Mouse (Mus musculus): ENCODE measurements around the gene Adat3. TPM values are rescaled to one million over a fixed set of nuclear protein-coding genes. Genes with fewer than 3 reads are reported as not detected.

The Adat3 gene
- polyA plus RNA-seq, 1 experiment from 2014 or later: 6.4 TPM

DNA sequence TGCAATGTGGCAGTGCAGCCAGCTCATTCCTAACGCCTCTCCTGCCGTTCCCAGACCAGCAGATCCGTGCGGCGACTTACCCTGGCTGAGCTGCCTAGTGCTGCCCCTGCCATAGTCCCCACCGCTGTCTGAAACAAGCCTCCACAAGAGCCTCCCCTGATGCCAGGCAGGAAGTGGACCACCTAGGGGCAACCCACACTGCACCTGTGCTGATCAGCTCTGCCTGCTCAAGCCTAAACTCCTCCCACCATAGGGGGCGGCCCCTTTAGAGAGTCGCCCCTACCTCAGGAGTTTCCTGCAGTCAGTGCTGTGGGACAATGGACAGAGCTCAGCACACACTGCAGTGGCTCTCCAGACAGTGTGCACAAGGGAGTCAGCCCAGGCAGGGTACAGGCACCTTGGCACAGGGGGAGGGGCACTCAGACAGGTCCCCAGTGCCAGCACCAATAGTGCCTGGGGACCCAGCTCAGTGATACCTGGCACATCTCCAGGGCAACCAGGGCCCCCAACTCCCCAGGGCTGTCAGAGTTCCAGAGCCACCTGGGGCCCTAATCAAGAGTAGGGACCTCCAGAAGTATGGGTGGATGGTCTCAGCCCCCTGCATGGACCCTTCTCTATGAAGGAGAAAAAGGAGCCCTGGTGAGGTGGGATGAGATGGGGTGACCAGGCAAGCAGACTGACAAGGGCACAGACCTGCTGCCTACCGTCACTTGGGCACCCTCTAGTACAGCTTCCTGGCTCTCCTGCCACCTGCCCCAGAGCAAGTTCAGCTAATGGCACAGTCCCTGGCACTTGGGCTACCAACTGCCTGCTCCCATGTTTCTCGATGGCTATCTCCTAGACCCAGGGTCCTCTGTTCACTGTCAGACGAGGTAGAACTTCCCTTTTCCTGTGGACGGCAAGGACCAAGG is 17.8 kb upstream of the Adat3 start:
- Histone ChIP-seq H3K4me2 (no peak overlapping the region; the same call in 1 of the 2 replicates), H3K4me1 (replicated peaks) (peaks cover 33% of the 10 kb centered on the region), H3K4me3 (no peak overlapping the region), H3K9me3 (no peaks in the 10 kb centered on the region), H3K27me3 (no peaks in the 10 kb centered on the region), H3K9ac (peak overlapping the region; percentile 46; the same call in 1 of the 2 replicates), H3K36me3 (peaks cover 44% of the 10 kb centered on the region), H3K27ac (no peak overlapping the region)
- WGBS: 71% methylated on average over 12 of the region's 12 CpGs
- no peak for ATAC-seq (ENCODE audit: low FRiP score)

DNA sequence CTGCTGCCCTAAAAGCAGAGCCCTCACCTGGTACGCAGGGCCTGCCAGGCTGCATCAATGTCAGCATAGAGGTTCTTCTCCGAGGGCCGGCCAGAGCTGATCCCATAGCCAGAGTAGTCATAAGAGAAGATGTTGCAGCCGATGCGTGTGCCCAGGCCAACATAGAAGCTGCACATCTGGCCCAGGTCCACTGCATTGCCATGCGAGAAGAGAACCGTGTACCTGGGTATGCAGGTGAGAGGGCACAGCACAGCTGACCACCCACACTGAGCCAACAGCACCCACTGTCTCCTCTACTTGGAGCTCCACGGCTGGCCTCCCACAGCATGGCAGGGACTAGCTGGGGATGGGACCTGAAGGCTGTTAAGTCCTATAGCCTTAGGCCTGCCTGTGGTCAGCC is 17.1 kb upstream of the Adat3 start:
- no peak for ATAC-seq (ENCODE audit: low FRiP score)
- Histone ChIP-seq H3K9ac (peak overlapping the region; percentile 46; the same call in 1 of the 2 replicates), H3K27me3 (no peaks in the 10 kb centered on the region), H3K4me3 (no peak overlapping the region), H3K4me2 (peak overlapping the region; percentile 10; the same call in 1 of the 2 replicates), H3K4me1 (replicated peaks) (peaks cover 33% of the 10 kb centered on the region), H3K27ac (no peak overlapping the region), H3K9me3 (no peaks in the 10 kb centered on the region), H3K36me3 (peaks cover 44% of the 10 kb centered on the region)
- 95% methylated on average over 8 of the region's 8 CpGs for WGBS

DNA sequence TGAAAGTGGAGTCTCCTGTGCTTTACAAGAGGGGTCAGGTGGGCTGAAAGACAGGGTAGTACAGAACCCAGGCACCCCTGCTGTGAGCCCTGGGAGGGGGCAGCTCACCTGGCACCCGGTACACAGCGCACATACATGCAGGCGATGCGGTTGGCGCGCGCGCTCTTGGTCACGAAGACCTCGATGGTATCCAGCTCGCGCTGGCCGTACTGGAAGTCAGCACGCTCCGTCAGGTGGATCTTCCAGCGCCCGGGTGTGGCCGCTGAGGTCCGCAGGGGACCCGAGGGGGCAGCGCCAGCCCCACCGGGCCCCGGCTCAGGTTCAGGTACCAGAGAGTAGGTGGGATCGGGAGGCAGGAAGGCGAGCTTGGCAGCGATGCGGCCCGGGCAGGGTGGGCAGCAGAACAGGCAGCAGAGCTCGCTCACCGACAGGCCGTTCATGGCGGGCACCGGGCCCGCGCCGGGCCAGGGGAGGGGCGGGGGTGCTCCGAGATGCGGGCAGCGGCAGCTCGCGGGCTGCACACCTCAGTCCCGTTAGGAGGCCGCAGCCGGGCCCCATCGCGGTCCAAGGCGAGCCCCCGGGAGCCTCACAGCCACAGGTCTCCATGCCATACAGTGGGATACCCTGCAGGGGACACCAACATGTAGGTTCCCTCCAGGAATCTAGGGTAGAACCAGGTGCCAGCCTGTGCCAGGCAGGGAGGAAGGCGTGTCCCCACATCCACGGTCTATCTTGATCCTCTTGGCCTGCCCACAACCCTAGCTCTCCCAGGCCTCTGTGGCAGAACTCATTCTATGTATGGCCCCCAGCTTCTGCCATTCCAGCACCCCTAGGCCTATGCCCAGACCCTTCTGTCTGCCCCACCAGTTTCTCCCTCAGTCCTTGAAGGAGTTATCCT is 16.0 kb upstream of the Adat3 start:
- peak overlapping the region; percentile 62 for H3K27ac ChIP-seq
- 0 out of 2 replicates have a peak overlapping the region, but pooled peaks have one; percentile 19 for H3K9ac ChIP-seq
- 94% methylated on average over 47 of the region's 51 CpGs for WGBS

DNA sequence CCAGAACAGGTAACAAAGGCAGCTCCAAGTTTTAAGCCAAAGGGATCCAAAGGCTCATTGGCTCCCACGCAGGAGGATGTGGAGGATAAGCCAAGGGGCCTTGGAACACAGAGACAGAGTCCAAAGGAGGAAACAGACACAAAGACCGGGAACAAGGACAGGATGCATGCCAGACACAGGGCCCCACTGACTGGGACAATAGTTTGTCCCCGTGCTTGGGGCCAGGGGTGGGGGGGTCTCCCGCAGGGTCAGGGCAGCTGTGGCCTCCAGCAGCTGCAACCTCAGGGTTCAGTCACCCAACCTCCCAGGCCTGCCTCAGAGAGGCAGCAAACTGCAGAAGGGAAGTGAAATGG is 15.4 kb upstream of the Adat3 start:
- Histone ChIP-seq H3K4me2 (no peak overlapping the region), H3K36me3 (peaks cover 40% of the 10 kb centered on the region), H3K27me3 (no peaks in the 10 kb centered on the region), H3K27ac (peak overlapping the region; percentile 62), H3K4me3 (no peak overlapping the region), H3K4me1 (replicated peaks) (peaks cover 33% of the 10 kb centered on the region), H3K9me3 (no peaks in the 10 kb centered on the region), H3K9ac (0 out of 2 replicates have a peak overlapping the region, but pooled peaks have one; percentile 19)
- 27% methylated on average over 4 of the region's 4 CpGs for WGBS
- ATAC-seq (ENCODE audit: low FRiP score): no peak

More for the DNA sequence above, 16.0 kb upstream of the Adat3 start:
- no peak overlapping the region for H3K4me3 ChIP-seq
- H3K36me3 ChIP-seq: peaks cover 44% of the 10 kb centered on the region
- H3K4me2 ChIP-seq: peak overlapping the region; percentile 10; the same call in 1 of the 2 replicates
- H3K4me1 ChIP-seq (replicated peaks): peaks cover 33% of the 10 kb centered on the region
- no peaks in the 10 kb centered on the region for H3K9me3 ChIP-seq
- H3K27me3 ChIP-seq: no peaks in the 10 kb centered on the region
- no peak for ATAC-seq (ENCODE audit: low FRiP score)

- Histone ChIP-seq H3K9me3 (no peaks in the 10 kb centered on the region), H3K27me3 (no peaks in the 10 kb centered on the region), H3K27ac (peak overlapping the region; percentile 79; the same call in 1 of the 2 replicates), H3K4me3 (peak overlapping the region; percentile 88), H3K36me3 (peaks cover 24% of the 10 kb centered on the region), H3K4me2 (peak overlapping the region; percentile 90), H3K4me1 (replicated peaks) (peaks cover 33% of the 10 kb centered on the region), H3K9ac (peak overlapping the region; percentile 97)
- WGBS: 21% methylated on average over 12 of the region's 12 CpGs
- 0 out of 2 replicates have a peak, but pooled peaks have one; percentile 1 for ATAC-seq (ENCODE audit: low FRiP score)
Observed at GRCm38 (mm10) chr10:80589127-80589878, 13.4 kb upstream of the Adat3 start.

DNA sequence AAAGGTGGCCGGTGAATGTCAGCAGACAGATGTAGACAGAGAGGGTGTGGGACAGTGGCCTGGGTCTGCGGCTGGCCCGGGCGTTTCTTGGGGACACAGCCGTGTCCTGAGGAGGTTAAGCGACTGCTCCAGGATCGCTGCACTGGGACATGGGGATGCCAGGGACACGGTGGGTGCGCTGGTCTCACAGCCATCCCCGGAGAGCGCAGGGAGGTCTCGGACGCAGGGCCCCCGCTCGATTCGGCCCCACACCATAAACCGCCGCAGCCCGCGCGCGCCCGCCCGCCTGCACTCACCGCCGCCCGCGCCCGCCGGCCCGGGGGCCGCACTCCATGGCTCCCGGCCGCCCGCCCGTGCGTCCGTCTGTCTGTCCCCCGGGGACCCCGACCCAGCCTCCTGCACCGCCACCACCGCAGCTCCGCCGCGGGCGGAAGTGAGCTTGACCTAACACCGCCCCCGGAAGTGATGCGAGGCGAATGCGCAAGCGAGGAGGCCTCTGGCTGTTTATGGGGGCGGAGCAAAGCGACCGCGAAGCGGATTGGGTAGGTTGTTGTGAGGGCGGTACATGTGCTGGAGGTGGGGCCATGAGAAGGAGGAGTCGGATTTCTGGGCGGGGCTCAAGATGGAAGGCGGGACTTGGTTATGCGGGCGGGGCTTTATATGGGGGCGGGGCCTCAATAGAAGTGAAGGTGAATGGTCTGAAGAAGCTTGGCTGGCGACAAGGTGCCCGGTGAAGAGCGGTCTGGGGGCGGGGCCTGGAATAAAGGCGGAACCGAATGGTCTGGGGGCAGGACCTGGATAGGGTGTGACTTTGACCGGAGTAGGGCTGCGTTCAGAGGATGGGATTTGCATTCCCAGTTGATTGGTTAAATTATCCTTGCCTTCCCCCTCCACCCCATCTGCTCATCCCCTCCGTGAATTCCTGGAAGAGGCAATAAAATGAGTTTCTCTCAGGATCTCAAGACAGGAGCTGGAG is 12.5 kb upstream of the Adat3 start, which contains the start of gene Abhd17a:
Gene Abhd17a (minus strand): TSS at position 463 of the 976 bp plus-strand sequence.
- peak within 1 kb of the TSS; percentile 88 for H3K4me3 ChIP-seq
- peaks cover 33% of the 10 kb centered on the region for H3K4me1 ChIP-seq (replicated peaks)
- peak within 1 kb of the TSS; percentile 97 for H3K9ac ChIP-seq
- H3K4me2 ChIP-seq: peak within 1 kb of the TSS; percentile 90
- peak; percentile 96 for ATAC-seq (ENCODE audit: low FRiP score)
- no peaks in the 10 kb centered on the region for H3K9me3 ChIP-seq
- WGBS: under 1% methylated on average over 73 of the region's 73 CpGs
- peak within 1 kb of the TSS; percentile 79 for H3K27ac ChIP-seq
- H3K36me3 ChIP-seq: peaks cover 16% of the 10 kb centered on the region
- H3K27me3 ChIP-seq: no peaks in the 10 kb centered on the region

- no peak overlapping the region for H3K27ac ChIP-seq
- H3K27me3 ChIP-seq: peaks cover 20% of the 10 kb centered on the region
- no peak overlapping the region for H3K4me3 ChIP-seq
- no peak for ATAC-seq (ENCODE audit: low FRiP score)
- no peaks in the 10 kb centered on the region for H3K9me3 ChIP-seq
- H3K9ac ChIP-seq: no peak overlapping the region
- no peaks in the 10 kb centered on the region for H3K36me3 ChIP-seq
- H3K4me1 ChIP-seq (replicated peaks): no peaks in the 10 kb centered on the region
- WGBS: 51% methylated on average over 4 of the region's 4 CpGs
- H3K4me2 ChIP-seq: no peak overlapping the region
Observed at GRCm38 (mm10) chr10:80596318-80596717, 6.4 kb upstream of the Adat3 start.

DNA sequence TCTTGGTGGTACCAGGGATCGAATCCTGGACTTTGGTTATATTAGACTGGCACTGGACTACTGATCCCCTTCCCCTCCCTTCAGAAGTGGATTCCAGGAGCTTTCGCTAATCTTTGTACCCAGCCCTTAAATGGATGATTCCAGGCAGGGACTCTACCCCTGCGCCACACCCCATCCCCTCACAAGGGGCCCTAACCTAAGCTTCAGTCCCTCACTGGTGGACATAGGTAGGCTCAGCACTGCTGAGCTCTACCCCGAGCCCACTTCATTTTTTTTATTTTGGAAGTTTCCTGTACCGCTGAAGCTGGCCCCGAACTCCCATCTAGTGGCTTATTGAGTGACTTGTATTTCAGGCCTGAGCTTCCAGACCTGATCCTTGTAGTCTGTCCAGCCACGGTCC is 684 bp downstream of the Adat3 start:
- H3K4me3 ChIP-seq: peak overlapping the region; percentile 65
- WGBS: 39% methylated on average over 7 of the region's 7 CpGs
- peak overlapping the region; percentile 87 for H3K9ac ChIP-seq
- no peak for ATAC-seq (ENCODE audit: low FRiP score)
- peak overlapping the region; percentile 97 for H3K4me2 ChIP-seq
- no peaks in the 10 kb centered on the region for H3K27me3 ChIP-seq
- H3K9me3 ChIP-seq: no peaks in the 10 kb centered on the region
- H3K4me1 ChIP-seq (replicated peaks): peaks cover 19% of the 10 kb centered on the region
- H3K27ac ChIP-seq: peak overlapping the region; percentile 91
- peaks cover 25% of the 10 kb centered on the region for H3K36me3 ChIP-seq

DNA sequence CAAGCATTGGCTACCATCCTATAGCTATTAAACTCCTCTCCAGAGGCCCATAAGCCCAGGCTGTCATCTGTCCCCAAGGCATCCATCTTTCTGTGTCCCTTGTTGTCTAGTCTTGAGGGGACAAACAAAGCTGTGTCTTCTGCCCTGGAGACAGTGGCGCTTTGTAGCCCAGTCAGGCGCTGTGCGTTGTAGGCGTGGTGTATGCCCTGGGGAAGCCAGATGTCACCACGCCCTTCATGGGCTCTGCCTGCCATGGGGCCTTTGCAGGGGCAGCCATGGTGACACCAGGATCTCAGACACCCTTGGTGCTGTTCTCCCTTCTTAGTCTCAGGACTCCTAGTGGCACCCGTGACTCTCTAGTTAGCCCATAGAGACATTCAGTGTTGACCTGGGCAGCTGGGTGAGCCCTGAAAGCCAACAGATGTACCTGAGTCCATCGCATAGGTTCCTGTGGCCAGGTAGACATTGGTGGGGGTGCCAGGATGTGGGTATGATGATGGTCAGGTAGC is 1.4 kb downstream of the Adat3 start:
- WGBS: 77% methylated on average over 7 of the region's 7 CpGs
- Histone ChIP-seq H3K4me1 (replicated peaks) (peaks cover 19% of the 10 kb centered on the region), H3K36me3 (peaks cover 32% of the 10 kb centered on the region), H3K4me2 (peak overlapping the region; percentile 97), H3K27me3 (no peaks in the 10 kb centered on the region), H3K9ac (peak overlapping the region; percentile 87), H3K4me3 (peak overlapping the region; percentile 65), H3K27ac (peak overlapping the region; percentile 91; the same call in 1 of the 2 replicates), H3K9me3 (no peaks in the 10 kb centered on the region)
- no peak for ATAC-seq (ENCODE audit: low FRiP score)

- Histone ChIP-seq H3K27me3 (no peaks in the 10 kb centered on the region), H3K4me3 (no peak overlapping the region), H3K9ac (no peak overlapping the region), H3K4me1 (replicated peaks) (peaks cover 19% of the 10 kb centered on the region), H3K9me3 (no peaks in the 10 kb centered on the region), H3K36me3 (peaks cover 41% of the 10 kb centered on the region), H3K27ac (no peak overlapping the region), H3K4me2 (no peak overlapping the region)
- 93% methylated on average over 2 of the region's 2 CpGs for WGBS
- no peak for ATAC-seq (ENCODE audit: low FRiP score)
Observed at GRCm38 (mm10) chr10:80604988-80605387, 2.3 kb downstream of the Adat3 start.

Data from hindbrain, embryonic 13.5 days (tissue).